Mouse (Mus musculus) B cell, adult (primary cell): ENCODE data around the gene Otx2. TPM values are rescaled to one million over a fixed set of nuclear protein-coding genes. Genes with fewer than 3 reads are reported as not detected.

ENCODE experiments used
- total RNA-seq: library from RNA; stranded (reverse); gene quantifications from 4 replicates; pipeline ENCODE4 v1.2.4, GENCODE M21; 2023; ENCODE audit not compliant: inconsistent age

Gene Otx2
- not detected in 4 replicates for total RNA-seq

DNA sequence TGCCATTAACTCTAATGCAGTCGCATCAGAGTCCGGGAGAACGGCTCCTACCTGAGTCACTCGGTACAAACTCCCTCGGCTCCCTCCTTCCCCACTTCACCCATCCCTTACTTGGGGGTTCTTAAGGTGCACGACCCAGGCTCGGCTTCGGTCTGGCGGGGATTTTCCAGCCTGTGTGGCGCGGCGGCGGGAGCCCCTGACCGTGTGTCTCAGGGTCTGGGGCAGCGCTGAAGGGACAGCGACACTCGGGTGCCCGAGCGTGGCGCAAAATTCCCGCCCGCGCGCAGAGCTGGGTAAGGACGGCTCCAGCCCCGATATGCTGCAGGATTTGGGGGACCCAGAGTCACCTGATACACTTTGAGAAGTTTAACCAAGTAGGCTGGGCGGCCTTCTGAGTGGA is at the start of gene Otx2:
Gene Otx2 (minus strand): TSS at position 279 of the 400 bp plus-strand sequence.

Other genes with a start within 250 kb of the Otx2 start
- gene Tmem260, start 227.7 kb downstream of the Otx2 start, total RNA-seq = 24.9 to 28.2 TPM (median 26.7 TPM) in 4 replicates